Mouse (Mus musculus): ENCODE data around the gene Gm20388.

- no peak for TF ChIP-seq HCFC1 (IDR thresholded peaks at IDR 0.05; ENCODE audit: borderline replicate concordance, insufficient read depth, low read length)
- TF ChIP-seq ZC3H11A (IDR thresholded peaks at IDR 0.05; ENCODE audit: borderline replicate concordance, low read depth, low read length): no peak
Observed at GRCm38 (mm10) chr8:121086004-121086900, 1175.6 kb downstream of the Gm20388 start.
